In the genomic region with DNA sequence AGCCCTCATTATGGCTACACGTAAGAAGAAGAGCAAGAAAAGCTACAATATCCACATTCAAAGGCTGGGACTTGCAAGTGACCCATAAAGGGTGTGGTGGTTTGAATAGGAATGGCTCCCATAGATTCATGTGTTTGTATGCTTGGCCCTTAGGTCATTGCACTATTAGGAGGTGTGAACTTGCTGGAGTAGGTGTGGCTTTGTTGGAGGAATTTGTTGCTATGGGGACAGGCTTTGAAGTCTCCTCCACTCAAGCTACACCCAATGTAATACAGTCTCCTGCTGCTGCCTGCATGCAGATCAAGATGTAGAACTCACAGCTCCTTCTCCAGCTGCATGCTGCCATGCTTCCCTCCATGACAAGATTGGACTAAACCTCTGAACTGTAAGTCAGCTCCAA, we compare ENCODE assay signal across 30 mouse cellular contexts. TPM values are rescaled to one million over a fixed set of nuclear protein-coding genes. Genes with fewer than 3 reads are reported as not detected.
DNase-seq lines count a peak whose midpoint lies in the region; ATAC-seq and TF ChIP-seq lines count a peak whose summit lies in the region.
"Had no signal": no experiment of that assay in that cellular context is flagged by ENCODE, and none has a peak within 500 bp of the region (broad histone marks: within the 10 kb centered on the region; RNA-seq: fewer than 3 reads in every experiment).

No protein-coding gene starts in this region.

- H3K27me3 ChIP-seq in lung, postnatal 0 days (replicated peaks; ENCODE audit: insufficient read depth, low read length): no peaks in the 10 kb centered on the region
- H3K27me3 ChIP-seq in intestine, embryonic 16.5 days (replicated peaks; ENCODE audit: control insufficient read depth, insufficient read depth, low read length): no peaks in the 10 kb centered on the region
- no peaks in the 10 kb centered on the region for H3K27me3 ChIP-seq in stomach, embryonic 15.5 days (replicated peaks)
- H3K27me3 ChIP-seq in liver, embryonic 12.5 days (replicated peaks): no peaks in the 10 kb centered on the region
- H3K27me3 ChIP-seq: embryonic facial prominence, embryonic 13.5 days; forebrain, embryonic 12.5 days; forebrain, embryonic 15.5 days; heart, embryonic 13.5 days; hindbrain, embryonic 12.5 days; hindbrain, embryonic 15.5 days; Patski had no signal

- 87% methylated on average over 1 of the region's 1 CpGs for WGBS in lung, postnatal 0 days
- 97% methylated on average over 1 of the region's 1 CpGs for WGBS in intestine, embryonic 16.5 days
- 79% methylated on average over 1 of the region's 1 CpGs for WGBS in stomach, embryonic 15.5 days
- WGBS in liver, embryonic 12.5 days (ENCODE audit: insufficient replicate concordance): 79% methylated on average over 1 of the region's 1 CpGs

- DNase-seq in lung, postnatal 36 days: peak; percentile 11
- no peak for DNase-seq in lung, postnatal 0 days (ENCODE audit: low spot score)
- DNase-seq in ovary, postnatal 14 days (ENCODE audit: low spot score): no peak
- DNase-seq in heart, postnatal 4 days: no peak
- no peak for DNase-seq in left cerebral cortex, adult 9 months (ENCODE audit: low spot score in 2 of 2)
- DNase-seq: adrenal gland, adult 8-10 months; adrenal gland, postnatal 25 days; cerebellum, adult 11-12 months; cerebellum, adult 8-10 months; cerebellum, postnatal 10 days; cerebellum, postnatal 36 days; embryo, embryonic 11 days; gastrocnemius, postnatal 25 days; heart, adult 2 months; heart, postnatal 14 days had no signal

- ATAC-seq in lung, postnatal 0 days: no peak
- ATAC-seq in intestine, embryonic 16.5 days: peak; percentile 67
- peak; percentile 43; the same call in 1 of the 2 replicates for ATAC-seq in stomach, embryonic 15.5 days (ENCODE audit: insufficient read depth, low FRiP score, low read depth)
- ATAC-seq in liver, embryonic 12.5 days: no peak
- ATAC-seq: activated CD4-positive, CD25-positive, alpha-beta regulatory T cell, adult 4 months; forebrain, embryonic 15.5 days; Patski had no signal

- no peak overlapping the region for H3K9ac ChIP-seq in lung, postnatal 0 days (replicated peaks; ENCODE audit: low read depth)
- H3K9ac ChIP-seq in intestine, embryonic 16.5 days (ENCODE audit: low read depth, low read length): no peak overlapping the region
- no peak overlapping the region for H3K9ac ChIP-seq in stomach, embryonic 15.5 days
- H3K9ac ChIP-seq in liver, embryonic 12.5 days: no peak overlapping the region
- H3K9ac ChIP-seq: embryonic facial prominence, embryonic 13.5 days; forebrain, embryonic 12.5 days; forebrain, embryonic 15.5 days; heart, embryonic 13.5 days; hindbrain, embryonic 12.5 days; hindbrain, embryonic 15.5 days had no signal

- H3K4me2 ChIP-seq in lung, postnatal 0 days (replicated peaks; ENCODE audit: low read depth, low read length): no peak overlapping the region
- no peak overlapping the region for H3K4me2 ChIP-seq in intestine, embryonic 16.5 days (ENCODE audit: low read depth, low read length)
- no peak overlapping the region for H3K4me2 ChIP-seq in stomach, embryonic 15.5 days
- no peak overlapping the region for H3K4me2 ChIP-seq in liver, embryonic 12.5 days
- H3K4me2 ChIP-seq: embryonic facial prominence, embryonic 13.5 days; forebrain, embryonic 12.5 days; forebrain, embryonic 15.5 days; heart, embryonic 13.5 days; hindbrain, embryonic 12.5 days; hindbrain, embryonic 15.5 days had no signal

- TF ChIP-seq EP300 in lung, postnatal 0 days (IDR thresholded peaks at IDR 0.05): no peak

- H3K4me1 ChIP-seq in lung, postnatal 0 days (ENCODE audit: insufficient read depth, low read depth, low read length): no peaks in the 10 kb centered on the region
- no peaks in the 10 kb centered on the region for H3K4me1 ChIP-seq in intestine, embryonic 16.5 days (ENCODE audit: control insufficient read depth, insufficient read depth, low read length)
- H3K4me1 ChIP-seq in stomach, embryonic 15.5 days: no peaks in the 10 kb centered on the region
- H3K4me1 ChIP-seq in liver, embryonic 12.5 days: peaks cover 12% of the 10 kb centered on the region
- H3K4me1 ChIP-seq: embryonic facial prominence, embryonic 10.5 days; embryonic facial prominence, embryonic 13.5 days; forebrain, embryonic 12.5 days; hindbrain, embryonic 12.5 days; hindbrain, embryonic 15.5 days had no signal

- H3K36me3 ChIP-seq in lung, postnatal 0 days (ENCODE audit: insufficient read depth, low read length): no peaks in the 10 kb centered on the region
- H3K36me3 ChIP-seq in intestine, embryonic 16.5 days (ENCODE audit: control insufficient read depth, insufficient read depth, low read length): no peaks in the 10 kb centered on the region
- H3K36me3 ChIP-seq in stomach, embryonic 15.5 days: no peaks in the 10 kb centered on the region
- H3K36me3 ChIP-seq in liver, embryonic 12.5 days: no peaks in the 10 kb centered on the region
- H3K36me3 ChIP-seq: embryonic facial prominence, embryonic 10.5 days; embryonic facial prominence, embryonic 13.5 days; forebrain, embryonic 12.5 days; forebrain, embryonic 15.5 days; G1E; heart, embryonic 10.5 days; heart, embryonic 13.5 days; hindbrain, embryonic 12.5 days; hindbrain, embryonic 15.5 days had no signal

- no peaks in the 10 kb centered on the region for H3K9me3 ChIP-seq in lung, postnatal 0 days (ENCODE audit: low read length)
- no peaks in the 10 kb centered on the region for H3K9me3 ChIP-seq in intestine, embryonic 16.5 days (ENCODE audit: control insufficient read depth, low read length)
- H3K9me3 ChIP-seq in stomach, embryonic 15.5 days: no peaks in the 10 kb centered on the region
- no peaks in the 10 kb centered on the region for H3K9me3 ChIP-seq in liver, embryonic 12.5 days (replicated peaks)
- H3K9me3 ChIP-seq: embryonic facial prominence, embryonic 10.5 days; embryonic facial prominence, embryonic 13.5 days; forebrain, embryonic 12.5 days; forebrain, embryonic 15.5 days; G1E; heart, embryonic 10.5 days; heart, embryonic 13.5 days; hindbrain, embryonic 12.5 days; hindbrain, embryonic 15.5 days had no signal

- H3K4me3 ChIP-seq in lung, postnatal 0 days (ENCODE audit: low read depth, low read length): no peak overlapping the region
- no peak overlapping the region for H3K4me3 ChIP-seq in intestine, embryonic 16.5 days (ENCODE audit: low read length)
- H3K4me3 ChIP-seq in stomach, embryonic 15.5 days (replicated peaks): no peak overlapping the region
- no peak overlapping the region for H3K4me3 ChIP-seq in liver, embryonic 12.5 days
- H3K4me3 ChIP-seq: embryonic facial prominence, embryonic 10.5 days; embryonic facial prominence, embryonic 13.5 days; erythroblast, embryonic 14.5 days; forebrain, embryonic 12.5 days; forebrain, embryonic 15.5 days; heart, adult 2 months; heart, embryonic 10.5 days; heart, embryonic 13.5 days; hindbrain, embryonic 12.5 days; hindbrain, embryonic 15.5 days had no signal

- no peak overlapping the region for H3K27ac ChIP-seq in lung, postnatal 0 days (ENCODE audit: low read length)
- H3K27ac ChIP-seq in intestine, embryonic 16.5 days (ENCODE audit: low read length): no peak overlapping the region
- no peak overlapping the region for H3K27ac ChIP-seq in stomach, embryonic 15.5 days
- H3K27ac ChIP-seq in liver, embryonic 12.5 days: no peak overlapping the region
- H3K27ac ChIP-seq: embryonic facial prominence, embryonic 10.5 days; embryonic facial prominence, embryonic 13.5 days; forebrain, embryonic 12.5 days; forebrain, embryonic 15.5 days; heart, adult 2 months; heart, embryonic 10.5 days; heart, embryonic 13.5 days; hindbrain, embryonic 12.5 days; hindbrain, embryonic 15.5 days had no signal

- no peak for TF ChIP-seq CTCF in lung, postnatal 0 days (IDR thresholded peaks at IDR 0.05)

RNA-seq across cellular contexts. Expression of a gene that starts 7.7 kb away (rescaled TPM):
- 336 and 358 TPM in 2 replicates for polyA plus RNA-seq in lung, postnatal 0 days (2015; fragmentation: Nextera tagmentation; extraction: Ambion mirVana)
- 743 and 812 TPM in 2 replicates for polyA plus RNA-seq in intestine, embryonic 16.5 days (2015; fragmentation: Nextera tagmentation; extraction: Ambion mirVana)
- 440 and 482 TPM in 2 replicates for polyA plus RNA-seq in stomach, embryonic 15.5 days (2015; fragmentation: Nextera tagmentation; extraction: Ambion mirVana)
- total RNA-seq in heart, postnatal 4 days (2021): 1,000 to 10,000 TPM; 1,954 to 1,992 TPM
- polyA plus RNA-seq in liver, embryonic 12.5 days (2016; fragmentation: Nextera tagmentation; extraction: Ambion mirVana): 282 and 297 TPM in 2 replicates

RNA-seq across cellular contexts. Expression of a gene that starts 48.8 kb away (rescaled TPM):
- polyA plus RNA-seq in lung, postnatal 0 days (2015; fragmentation: Nextera tagmentation; extraction: Ambion mirVana): 31.6 and 34.3 TPM in 2 replicates
- 31.7 and 32.4 TPM in 2 replicates for polyA plus RNA-seq in intestine, embryonic 16.5 days (2015; fragmentation: Nextera tagmentation; extraction: Ambion mirVana)
- 45.2 and 51.8 TPM in 2 replicates for polyA plus RNA-seq in stomach, embryonic 15.5 days (2015; fragmentation: Nextera tagmentation; extraction: Ambion mirVana)
- total RNA-seq in heart, postnatal 4 days (2021): 10 to 100 TPM; 25.2 to 25.3 TPM
- polyA plus RNA-seq in liver, embryonic 12.5 days (2016; fragmentation: Nextera tagmentation; extraction: Ambion mirVana): 14.0 and 14.8 TPM in 2 replicates
- polyA plus RNA-seq: erythroblast, embryonic 14.5 days had no signal

RNA-seq across cellular contexts. Expression of a gene that starts 49.0 kb away (rescaled TPM):
- 14.3 and 14.9 TPM in 2 replicates for polyA plus RNA-seq in lung, postnatal 0 days (2015; fragmentation: Nextera tagmentation; extraction: Ambion mirVana)
- polyA plus RNA-seq in intestine, embryonic 16.5 days (2015; fragmentation: Nextera tagmentation; extraction: Ambion mirVana): 15.6 and 18.0 TPM in 2 replicates
- 18.3 and 20.3 TPM in 2 replicates for polyA plus RNA-seq in stomach, embryonic 15.5 days (2015; fragmentation: Nextera tagmentation; extraction: Ambion mirVana)
- 10 to 100 TPM; 18.1 to 19.9 TPM for total RNA-seq in heart, postnatal 4 days (2021)
- 12.6 and 13.9 TPM in 2 replicates for polyA plus RNA-seq in liver, embryonic 12.5 days (2016; fragmentation: Nextera tagmentation; extraction: Ambion mirVana)

RNA-seq across cellular contexts. Expression of a gene that starts 49.5 kb away (rescaled TPM):
- polyA plus RNA-seq in lung, postnatal 0 days (2015; fragmentation: Nextera tagmentation; extraction: Ambion mirVana): 53.3 and 67.4 TPM in 2 replicates
- 110 and 111 TPM in 2 replicates for polyA plus RNA-seq in intestine, embryonic 16.5 days (2015; fragmentation: Nextera tagmentation; extraction: Ambion mirVana)
- polyA plus RNA-seq in stomach, embryonic 15.5 days (2015; fragmentation: Nextera tagmentation; extraction: Ambion mirVana): 196 and 217 TPM in 2 replicates
- 100 to 1,000 TPM; 186 to 192 TPM for total RNA-seq in heart, postnatal 4 days (2021)
- polyA plus RNA-seq in liver, embryonic 12.5 days (2016; fragmentation: Nextera tagmentation; extraction: Ambion mirVana): 215 and 229 TPM in 2 replicates

Comparison
In these comparisons a context has a peak if more than half of its experiments do, and no peak if none do; other contexts are left out.
1. ATAC-seq: peak in intestine, embryonic 16.5 days (single experiment) and stomach, embryonic 15.5 days (single experiment); none in lung, postnatal 0 days (single experiment) and liver, embryonic 12.5 days (single experiment).